Mouse (Mus musculus): Measurements from ENCODE around the gene Ppp1r13b.

GRCm38 (mm10) chr12:111816528-111816927, 91.4 kb downstream of the Ppp1r13b start:
- no peak for TF ChIP-seq POLR2A (IDR thresholded peaks at IDR 0.05; ENCODE audit: insufficient read depth, low read depth, low read length)
- TF ChIP-seq CTCF (IDR thresholded peaks at IDR 0.05), result no peak

Measured in heart, adult 2 months (tissue).